Mouse (Mus musculus) splenic B cell, adult 2 months (primary cell): ENCODE data around the gene Brsk2.

ENCODE experiments used
- DNase-seq: peaks from one replicate; pipeline ENCODE4 v3.0.0-alpha.2; 2011; ENCODE audit warnings: low read depth, low spot score
- H3K27me3 ChIP-seq: 2 replicates; pipeline ENCODE4 v1.6.1; 2012; ENCODE audit warnings: mild to moderate bottlenecking, low read length, moderate library complexity, mixed read lengths; ENCODE audit not compliant: control insufficient read depth, poor library complexity, insufficient read depth, severe bottlenecking
- H3K36me3 ChIP-seq: 2 replicates; pipeline ENCODE4 v1.6.1; 2012; ENCODE audit warnings: mild to moderate bottlenecking, low read length, moderate library complexity, mixed read lengths; ENCODE audit not compliant: control insufficient read depth, poor library complexity, insufficient read depth, severe bottlenecking

The Brsk2 gene

DNA sequence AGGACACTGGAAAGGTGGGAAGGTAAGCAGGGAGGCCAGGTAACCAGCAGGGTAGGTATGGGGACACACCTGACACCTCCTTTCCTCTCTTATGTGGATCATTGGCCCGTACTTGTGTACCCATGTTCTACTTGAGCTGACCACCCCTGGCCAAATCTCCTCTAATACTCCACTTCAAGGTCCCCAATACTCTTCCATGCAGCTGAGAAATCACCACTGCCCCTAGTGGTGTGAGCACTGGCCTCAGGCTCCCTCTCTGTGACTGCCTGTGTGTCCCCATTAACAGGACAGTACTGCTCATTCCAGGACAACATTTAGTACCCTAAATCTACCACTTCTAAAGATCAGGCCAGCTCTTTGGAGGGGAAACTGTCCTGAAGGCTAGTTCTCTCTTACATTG is 1.5 kb upstream of the Brsk2 start:
- no peak for DNase-seq
- H3K36me3 ChIP-seq, result no peaks in the 10 kb centered on the region
- no peaks in the 10 kb centered on the region for H3K27me3 ChIP-seq

DNA sequence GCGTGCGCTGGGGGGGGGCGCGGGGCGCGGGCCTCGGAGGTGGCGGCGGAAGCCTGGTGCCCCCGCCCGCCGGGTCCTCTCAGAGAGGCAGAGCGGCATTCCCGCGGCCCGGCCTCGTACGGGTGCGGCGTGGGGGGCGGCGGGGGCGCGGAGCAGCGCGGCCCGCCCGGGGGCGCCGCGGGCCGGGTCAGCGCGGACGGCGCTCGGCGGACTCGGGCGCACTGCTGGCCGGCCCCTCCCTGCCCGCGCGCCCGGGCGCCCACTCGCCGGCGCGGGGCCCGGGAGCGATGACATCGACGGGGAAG is 200 bp downstream of the Brsk2 start:
- no peak for DNase-seq
- no peaks in the 10 kb centered on the region for H3K36me3 ChIP-seq
- no peaks in the 10 kb centered on the region for H3K27me3 ChIP-seq

GRCm38 (mm10) chr7:141950104-141951013 is 808 bp downstream of the Brsk2 start:
- Histone ChIP-seq H3K27me3 (no peaks in the 10 kb centered on the region), H3K36me3 (no peaks in the 10 kb centered on the region)
- peak; percentile 8 for DNase-seq

GRCm38 (mm10) chr7:141951821-141952220 is 2.3 kb downstream of the Brsk2 start:
- H3K36me3 ChIP-seq, result no peaks in the 10 kb centered on the region
- DNase-seq, result no peak
- no peaks in the 10 kb centered on the region for H3K27me3 ChIP-seq

DNA sequence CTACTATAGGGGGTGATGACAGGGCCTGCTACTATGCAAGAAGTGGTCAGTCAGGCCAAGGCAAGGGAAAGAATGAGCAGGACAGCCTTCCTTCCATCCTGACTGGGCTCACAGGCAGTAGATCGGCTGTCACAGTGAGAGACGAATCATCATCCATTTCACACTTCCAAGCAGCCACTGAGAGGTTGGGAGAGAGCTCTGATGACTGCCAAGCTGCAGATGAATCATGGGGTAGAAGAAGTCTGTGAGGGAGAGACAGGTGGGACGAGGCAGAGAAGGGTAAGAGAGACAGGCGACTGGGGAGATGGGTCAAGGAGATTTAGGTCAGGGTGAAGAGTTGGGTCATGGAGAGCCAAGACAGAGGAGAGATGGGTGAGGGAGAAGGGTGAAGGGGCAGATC is 3.4 kb downstream of the Brsk2 start:
- Histone ChIP-seq H3K36me3 (no peaks in the 10 kb centered on the region), H3K27me3 (no peaks in the 10 kb centered on the region)
- no peak for DNase-seq

DNA sequence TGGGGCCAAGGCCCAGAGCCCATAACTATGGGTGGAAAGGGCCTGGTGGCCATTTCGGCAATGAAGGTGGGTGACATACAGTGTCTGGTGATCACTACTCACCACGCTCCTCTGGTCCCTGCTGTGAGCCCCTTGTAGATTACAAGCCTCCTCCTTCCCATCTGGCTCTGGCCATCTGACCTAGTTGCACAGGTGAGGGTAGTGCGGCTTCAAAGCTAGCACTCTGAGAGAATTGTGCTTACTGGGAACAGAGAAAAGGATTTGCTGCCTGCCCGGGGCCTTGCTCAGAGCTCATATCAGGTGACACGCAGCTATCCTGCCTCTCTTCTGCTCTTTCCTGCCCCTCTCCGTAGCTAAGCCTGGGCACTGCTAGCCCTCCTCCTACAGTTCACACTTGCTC is 4.1 kb downstream of the Brsk2 start:
- Histone ChIP-seq H3K27me3 (no peaks in the 10 kb centered on the region), H3K36me3 (no peaks in the 10 kb centered on the region)
- no peak for DNase-seq

DNA sequence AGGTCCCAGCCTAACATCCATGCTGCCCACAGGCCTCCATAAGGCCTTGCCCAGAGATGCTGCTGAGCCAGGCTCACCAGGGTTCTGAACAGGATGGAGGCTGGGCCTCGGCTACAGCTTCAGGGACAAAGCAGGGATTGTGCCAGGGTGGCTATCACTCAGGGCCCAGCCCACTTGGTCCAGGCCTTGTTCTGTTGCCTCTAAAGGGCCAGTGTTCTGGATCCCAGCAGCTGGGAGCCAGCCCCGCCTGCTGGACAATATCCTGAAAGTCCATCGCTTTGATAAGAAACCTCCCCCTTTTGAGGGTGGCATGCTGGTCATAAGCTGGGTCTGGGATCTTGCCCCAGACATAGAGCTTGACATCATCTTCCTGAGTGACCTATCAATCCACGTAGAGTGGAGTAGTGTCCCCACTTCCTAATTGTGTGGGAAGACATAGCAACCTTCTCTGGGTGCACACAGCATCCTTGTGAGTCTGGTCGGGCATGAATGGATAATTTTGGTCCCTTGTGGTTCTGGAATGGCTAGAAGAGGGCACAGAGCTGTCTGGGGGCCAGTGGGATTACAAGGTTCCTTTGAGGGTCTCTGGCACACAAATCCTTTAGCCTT is 6.1 kb downstream of the Brsk2 start:
- DNase-seq, result no peak
- no peaks in the 10 kb centered on the region for H3K36me3 ChIP-seq

DNA sequence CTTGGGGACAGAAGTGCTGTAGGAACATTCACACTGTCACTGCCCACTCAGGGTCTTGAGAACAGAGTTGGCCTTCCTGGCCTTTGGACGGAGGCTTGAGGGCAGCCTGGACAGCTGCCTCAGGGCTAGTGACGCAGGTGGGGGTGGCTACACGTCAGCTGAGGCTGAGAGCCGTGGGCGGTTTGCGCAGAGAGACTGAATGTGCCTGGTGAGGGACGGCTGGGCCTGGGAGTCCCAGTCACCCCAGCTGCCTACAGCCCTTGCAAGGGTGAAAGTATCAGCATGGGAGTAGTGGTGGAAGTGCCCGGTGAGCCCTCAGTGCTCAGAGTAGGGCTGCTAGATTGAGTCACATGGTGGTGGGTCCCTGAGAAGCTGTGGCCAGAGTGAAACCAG is 6.6 kb downstream of the Brsk2 start:
- DNase-seq, result no peak
- Histone ChIP-seq H3K27me3 (no peaks in the 10 kb centered on the region), H3K36me3 (no peaks in the 10 kb centered on the region)

More for the DNA sequence above, 6.1 kb downstream of the Brsk2 start:
- H3K27me3 ChIP-seq, result no peaks in the 10 kb centered on the region

DNA sequence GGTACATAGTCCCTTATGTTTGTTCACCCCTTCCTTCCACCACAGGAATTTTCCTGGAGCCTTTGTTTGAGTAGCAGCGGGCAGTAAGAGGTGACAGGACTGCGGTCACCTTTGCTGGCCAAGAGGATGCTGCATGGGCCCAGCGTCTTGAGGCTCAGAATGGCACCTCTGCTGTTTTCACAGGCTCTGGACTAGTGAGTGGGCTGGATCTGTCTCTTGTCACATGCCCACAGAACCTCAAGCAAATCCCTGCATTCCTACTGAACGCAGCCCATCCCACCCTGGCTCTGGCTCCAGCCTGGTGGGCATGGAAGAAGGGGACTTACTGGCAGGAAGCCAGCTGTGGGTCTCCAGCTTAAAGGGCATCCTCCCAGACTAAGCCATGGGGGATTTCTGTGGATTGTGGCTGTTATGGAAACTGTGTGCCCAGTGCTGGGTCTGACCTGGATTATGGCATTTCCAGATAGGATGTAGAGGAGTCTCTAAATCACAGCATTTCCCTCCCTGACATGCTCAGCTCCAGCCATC is 8.0 kb downstream of the Brsk2 start:
- Histone ChIP-seq H3K36me3 (no peaks in the 10 kb centered on the region), H3K27me3 (no peaks in the 10 kb centered on the region)
- DNase-seq, result no peak

DNA sequence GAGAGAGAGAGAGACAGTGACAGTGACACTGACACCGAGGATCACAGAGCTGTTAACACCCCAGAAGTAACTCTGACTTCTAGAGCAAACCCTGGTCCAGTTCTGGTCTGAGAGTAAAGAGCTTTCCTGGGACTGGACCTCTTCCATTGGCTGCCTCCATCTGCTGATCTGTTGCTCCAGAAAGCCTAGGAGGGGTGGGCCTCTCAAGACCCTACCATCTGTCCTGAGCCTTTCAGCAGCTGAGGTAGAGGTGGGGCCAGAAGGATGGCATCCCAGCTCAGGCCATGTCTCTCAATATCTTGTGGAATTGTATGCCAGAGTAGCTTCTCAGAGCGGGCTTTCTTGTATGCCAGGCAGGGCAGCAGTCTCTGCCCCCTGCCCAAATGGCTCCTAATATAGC is 8.7 kb downstream of the Brsk2 start:
- no peak for DNase-seq
- Histone ChIP-seq H3K27me3 (no peaks in the 10 kb centered on the region), H3K36me3 (no peaks in the 10 kb centered on the region)

DNA sequence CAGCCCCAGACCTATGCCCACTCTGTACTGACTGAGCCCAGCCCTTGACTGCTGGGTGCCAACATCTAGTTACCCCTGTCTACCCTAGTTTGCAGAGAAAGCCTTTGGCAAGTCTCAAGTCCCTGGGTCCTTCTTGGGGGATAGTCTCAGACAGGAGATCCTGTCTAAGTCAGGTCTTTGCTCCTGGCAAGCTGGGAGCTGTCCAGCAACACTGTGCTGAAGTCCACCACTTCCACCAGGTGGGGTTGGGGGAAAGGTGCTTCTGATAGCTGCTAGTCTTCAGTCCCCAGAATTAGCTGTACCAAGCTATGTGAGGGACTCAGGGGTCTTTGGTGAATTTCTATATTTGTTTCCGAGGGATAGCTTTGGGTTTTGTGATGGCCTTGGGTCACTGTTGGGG is 9.6 kb downstream of the Brsk2 start:
- no peaks in the 10 kb centered on the region for H3K27me3 ChIP-seq
- DNase-seq, result no peak
- no peaks in the 10 kb centered on the region for H3K36me3 ChIP-seq

DNA sequence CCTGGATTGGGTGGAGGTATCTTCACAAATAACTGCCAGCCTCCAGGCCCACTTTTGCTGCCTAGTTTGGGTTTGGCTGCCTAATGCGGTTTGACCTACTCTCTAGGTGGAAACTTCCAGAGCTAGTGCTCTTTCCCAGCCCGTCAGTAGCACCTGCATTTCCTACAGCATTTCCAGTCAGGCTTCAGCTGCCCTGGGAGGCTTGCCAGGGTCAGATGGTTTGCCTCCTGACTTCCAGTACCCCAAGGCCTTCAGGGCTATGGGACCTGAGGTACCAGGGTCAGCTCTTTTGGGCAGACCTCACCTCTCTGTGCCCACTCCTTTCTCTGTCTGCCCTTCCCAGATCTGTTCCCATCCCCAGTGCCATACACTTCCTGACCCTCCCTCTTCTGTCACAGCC is 11.4 kb downstream of the Brsk2 start:
- H3K36me3 ChIP-seq, result no peaks in the 10 kb centered on the region
- DNase-seq, result no peak
- H3K27me3 ChIP-seq, result no peaks in the 10 kb centered on the region

- no peak for DNase-seq
- Histone ChIP-seq H3K27me3 (no peaks in the 10 kb centered on the region), H3K36me3 (no peaks in the 10 kb centered on the region)
These were observed 11.9 kb downstream of the Brsk2 start for GRCm38 (mm10) chr7:141961491-141961890.

DNA sequence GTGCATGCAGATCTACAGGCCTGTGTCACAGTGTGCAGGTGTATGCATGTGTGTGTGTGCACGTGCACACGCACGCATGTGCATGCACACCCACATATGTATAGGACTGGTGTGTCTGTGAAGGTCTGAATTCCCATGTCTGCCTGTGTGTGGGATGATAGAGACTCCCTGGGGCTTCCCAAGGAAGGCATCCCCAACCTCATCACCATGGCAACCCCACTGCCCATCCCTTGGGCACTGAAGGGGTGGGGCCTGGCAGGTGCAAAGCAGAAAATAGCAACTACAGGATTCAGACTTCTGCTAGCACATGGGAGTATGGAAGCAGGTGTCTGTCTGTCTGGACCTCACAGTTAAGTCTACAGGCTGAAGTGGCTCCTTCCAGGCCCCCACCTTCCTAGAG is 13.0 kb downstream of the Brsk2 start:
- Histone ChIP-seq H3K36me3 (no peaks in the 10 kb centered on the region), H3K27me3 (no peaks in the 10 kb centered on the region)
- DNase-seq, result no peak

DNA sequence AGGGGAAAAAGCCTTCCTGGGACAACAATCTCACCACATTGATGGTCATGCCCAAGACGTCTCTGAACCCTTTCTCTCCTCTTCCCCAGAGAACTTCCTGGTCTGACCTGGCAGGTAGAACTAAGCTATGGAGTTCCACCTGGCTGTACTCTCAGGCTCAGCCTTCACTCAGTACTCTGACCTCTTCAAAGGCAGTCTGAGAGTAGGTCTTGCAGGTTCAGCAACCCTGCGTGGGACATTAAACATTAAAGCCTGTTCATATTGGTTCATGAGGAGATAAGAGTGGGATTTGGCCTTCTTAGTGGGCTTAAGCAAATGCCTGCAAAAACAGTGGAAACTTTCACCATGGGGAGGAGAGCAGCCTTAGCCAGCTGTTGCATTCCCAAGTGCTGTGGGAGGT is 16.7 kb downstream of the Brsk2 start:
- no peak for DNase-seq

More for the DNA sequence above, 16.7 kb downstream of the Brsk2 start:
- H3K27me3 ChIP-seq, result no peaks in the 10 kb centered on the region
- no peaks in the 10 kb centered on the region for H3K36me3 ChIP-seq
